Mouse (Mus musculus) liver, embryonic 14.5 days (tissue): ENCODE results near the gene Samd4.

Experiments used
- CTCF ChIP-seq: IDR thresholded peaks from 2 replicates; pipeline ENCODE4 v1.5.1; 2016; ENCODE audit warnings: antibody characterized with exemption, low read depth, control low read depth
- EP300 ChIP-seq: IDR thresholded peaks from 2 replicates; pipeline ENCODE4 v1.6.1; 2016; ENCODE audit warnings: antibody characterized with exemption, low read depth

GRCm38 (mm10) chr14:47032140-47032539, 149.5 kb downstream of the Samd4 start:
- no peak for TF ChIP-seq CTCF
- TF ChIP-seq EP300, result no peak
